Mouse (Mus musculus) adrenal gland, postnatal 4 days (tissue): ENCODE measurements around the gene Prph. TPM values are rescaled to one million over a fixed set of nuclear protein-coding genes. Genes with fewer than 3 reads are reported as not detected.
A peak's percentile ranks its signal among the peaks of the same experiment; 100 is the strongest.

ENCODE experiments used
- DNase-seq, 2 experiments: peaks; one replicate each; pipeline ENCODE4 v3.0.0; 2021 to 2022; ENCODE audit warnings: low spot score in 2 of 2, mixed read lengths in 2 of 2
- long read RNA-seq, 2 experiments: library from polyadenylated mRNA; stranded (forward); transcript quantifications; one replicate each; pipeline ENCODE4 v2.0.0; 2021
- total RNA-seq, 2 experiments: library from RNA; stranded (reverse); gene quantifications; 2 replicates each; pipeline ENCODE4 v1.2.3; 2021

Prph gene
- 10 to 100 TPM; 26.7 to 68.4 TPM for total RNA-seq
- long read RNA-seq, experiment 1, transcript Prph-201 (9 exons, 1,757 nt): major isoform, 12 of 26 reads
- long read RNA-seq, experiment 1, partial matches to known transcripts: 4 of 26 reads
- long read RNA-seq, experiment 1, other reads (novel, unspliced or antisense): 7 of 26 reads
- long read RNA-seq, experiment 2, transcript Prph-202 (8 exons, 1,863 nt): minor isoform, 11 of 135 reads
- long read RNA-seq, experiment 2, transcript Prph-201 (9 exons, 1,757 nt): major isoform, 88 of 135 reads
- long read RNA-seq, experiment 2, partial matches to known transcripts: 16 of 135 reads
- long read RNA-seq, experiment 2, other reads (novel, unspliced or antisense): 20 of 135 reads

GRCm38 (mm10) chr15:99055040-99055439 is at the start of gene Prph:
TSS of gene Prph (plus strand) at chr15:99055174.
- DNase-seq: no peak

- DNase-seq: no peak
Observed at GRCm38 (mm10) chr15:99008801-99009241, 46.2 kb upstream of the Prph start.

- no peak for DNase-seq
Observed at GRCm38 (mm10) chr15:99010896-99011295, 44.1 kb upstream of the Prph start.

GRCm38 (mm10) chr15:99011946-99012345 is 43.0 kb upstream of the Prph start:
- DNase-seq: no peak

DNA sequence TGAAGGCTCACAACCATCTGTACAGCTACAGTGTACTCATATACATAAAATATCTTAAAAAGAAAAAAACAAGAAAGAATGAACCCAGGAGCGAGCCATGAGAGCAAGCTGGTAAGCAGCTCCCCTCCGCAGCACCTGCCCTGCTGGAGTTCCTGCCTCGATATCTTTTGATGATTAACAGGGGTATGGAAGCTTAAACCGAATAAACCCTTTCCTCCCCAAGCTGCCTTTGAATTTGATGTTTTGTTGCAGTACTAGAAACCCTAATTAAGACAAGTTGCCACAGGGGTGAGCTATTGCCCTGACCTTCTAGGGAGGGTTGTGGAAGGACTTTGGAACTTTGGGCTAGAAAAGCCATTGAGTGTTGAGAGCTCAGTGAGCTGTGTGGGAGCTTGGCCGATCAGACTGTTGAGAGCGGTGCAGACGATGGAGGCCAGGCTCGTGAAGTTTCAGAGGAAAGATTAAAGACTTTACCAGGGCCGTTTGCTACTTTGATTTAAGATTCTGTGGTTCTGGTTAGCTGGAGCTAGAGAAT is 40.4 kb upstream of the Prph start:
- no peak for DNase-seq

DNA sequence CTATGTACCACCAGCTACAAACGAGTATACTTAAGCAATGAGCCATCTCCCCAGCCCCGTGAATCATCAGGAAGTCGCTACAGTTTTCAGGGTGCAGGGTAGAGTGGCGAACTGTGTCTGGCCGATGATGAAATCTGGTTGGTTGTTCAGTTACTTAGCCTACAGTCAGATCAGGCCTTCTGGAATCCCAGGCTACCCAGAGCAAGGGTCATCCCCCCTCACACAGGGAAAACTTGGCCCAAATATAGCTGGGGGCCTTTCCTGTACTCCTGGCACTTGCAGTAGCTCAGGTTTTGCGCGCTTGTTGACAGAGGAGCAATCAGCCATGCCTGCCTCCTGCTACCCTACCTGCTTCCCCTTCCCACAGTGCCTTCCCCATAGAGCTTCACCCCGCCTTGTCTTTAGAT is 37.6 kb upstream of the Prph start:
- DNase-seq: no peak

- DNase-seq: no peak
Observed at GRCm38 (mm10) chr15:99017986-99018385, 37.0 kb upstream of the Prph start.

- no peak for DNase-seq
Observed at GRCm38 (mm10) chr15:99018630-99019029, 36.3 kb upstream of the Prph start.

- DNase-seq: no peak
Observed at GRCm38 (mm10) chr15:99019436-99019835, 35.5 kb upstream of the Prph start.

- DNase-seq: no peak
Observed at GRCm38 (mm10) chr15:99020171-99020570, 34.8 kb upstream of the Prph start.

DNA sequence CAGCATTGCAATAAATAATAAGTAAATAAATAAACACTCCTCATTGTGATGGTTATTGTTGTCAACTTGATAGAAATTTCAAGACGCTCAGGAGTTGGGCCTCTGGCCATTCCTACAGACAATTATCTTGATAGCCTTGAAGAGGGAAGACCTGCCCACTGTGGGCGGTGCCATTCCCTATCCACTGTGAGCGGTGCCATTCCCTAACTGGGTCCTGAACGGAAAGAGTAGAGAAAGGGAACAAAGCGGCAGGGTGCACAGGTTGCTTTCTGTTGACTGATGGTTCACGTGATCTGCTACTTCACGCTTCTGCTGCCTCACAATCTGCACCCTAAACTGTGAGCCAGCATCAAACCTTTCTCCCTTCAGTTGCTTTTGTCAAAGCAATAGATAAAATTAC is 33.7 kb upstream of the Prph start:
- DNase-seq: no peak

DNA sequence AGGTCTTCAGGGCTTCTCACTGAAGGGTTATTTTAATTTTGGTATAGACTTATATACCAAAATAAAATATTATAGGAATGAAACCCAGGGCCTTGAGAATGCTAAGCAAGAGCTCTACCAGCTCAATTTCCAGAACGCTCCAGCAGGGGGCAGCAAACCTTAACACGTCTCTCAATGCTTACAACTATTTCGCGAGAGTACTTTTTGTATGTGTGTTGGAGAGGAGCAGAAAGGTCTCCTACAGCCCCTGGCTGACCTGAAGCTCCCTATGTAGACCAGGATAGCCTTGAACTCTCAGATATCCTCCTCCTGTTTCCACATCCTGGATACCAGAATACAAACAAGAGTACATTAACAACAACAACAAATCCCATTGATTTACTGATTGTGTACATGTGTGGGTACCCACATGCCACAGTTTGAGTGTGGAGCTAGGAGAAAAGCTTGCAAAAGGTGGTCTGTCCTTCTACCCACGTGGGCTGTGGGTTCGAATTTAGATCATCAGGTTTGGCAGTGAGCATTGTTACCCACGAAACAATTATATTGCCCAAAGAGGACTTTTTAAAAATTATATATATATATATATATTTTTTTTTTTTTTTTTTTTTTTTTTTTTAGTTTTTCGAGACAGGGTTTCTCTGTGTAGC is 30.2 kb upstream of the Prph start:
- peak; percentile 50 to 67 for DNase-seq

- DNase-seq: no peak
Observed at GRCm38 (mm10) chr15:99025414-99025813, 29.6 kb upstream of the Prph start.

DNA sequence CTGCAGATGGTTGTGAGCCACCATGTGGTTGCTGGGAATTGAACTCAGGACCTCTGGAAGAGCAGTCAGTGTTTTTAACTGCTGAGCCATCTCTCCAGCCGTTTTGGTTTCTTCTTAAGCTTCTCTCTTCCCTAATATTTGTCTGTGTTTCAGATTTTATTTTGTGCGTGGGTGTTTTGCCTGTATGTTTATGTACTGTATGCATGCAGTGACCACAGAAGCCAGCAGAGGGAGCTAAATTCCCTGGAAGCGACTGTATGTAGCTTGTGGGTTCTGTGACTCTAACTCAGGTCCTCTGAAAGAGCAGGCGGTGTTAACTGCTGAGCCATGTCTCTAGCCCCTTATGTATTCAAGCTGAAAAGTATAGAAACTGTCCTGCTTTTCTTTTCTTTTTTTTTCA is 28.7 kb upstream of the Prph start:
- DNase-seq: no peak

GRCm38 (mm10) chr15:99027116-99027515 is 27.9 kb upstream of the Prph start:
- DNase-seq: no peak

GRCm38 (mm10) chr15:99028874-99029458 is 26.0 kb upstream of the Prph start:
- DNase-seq: no peak

DNA sequence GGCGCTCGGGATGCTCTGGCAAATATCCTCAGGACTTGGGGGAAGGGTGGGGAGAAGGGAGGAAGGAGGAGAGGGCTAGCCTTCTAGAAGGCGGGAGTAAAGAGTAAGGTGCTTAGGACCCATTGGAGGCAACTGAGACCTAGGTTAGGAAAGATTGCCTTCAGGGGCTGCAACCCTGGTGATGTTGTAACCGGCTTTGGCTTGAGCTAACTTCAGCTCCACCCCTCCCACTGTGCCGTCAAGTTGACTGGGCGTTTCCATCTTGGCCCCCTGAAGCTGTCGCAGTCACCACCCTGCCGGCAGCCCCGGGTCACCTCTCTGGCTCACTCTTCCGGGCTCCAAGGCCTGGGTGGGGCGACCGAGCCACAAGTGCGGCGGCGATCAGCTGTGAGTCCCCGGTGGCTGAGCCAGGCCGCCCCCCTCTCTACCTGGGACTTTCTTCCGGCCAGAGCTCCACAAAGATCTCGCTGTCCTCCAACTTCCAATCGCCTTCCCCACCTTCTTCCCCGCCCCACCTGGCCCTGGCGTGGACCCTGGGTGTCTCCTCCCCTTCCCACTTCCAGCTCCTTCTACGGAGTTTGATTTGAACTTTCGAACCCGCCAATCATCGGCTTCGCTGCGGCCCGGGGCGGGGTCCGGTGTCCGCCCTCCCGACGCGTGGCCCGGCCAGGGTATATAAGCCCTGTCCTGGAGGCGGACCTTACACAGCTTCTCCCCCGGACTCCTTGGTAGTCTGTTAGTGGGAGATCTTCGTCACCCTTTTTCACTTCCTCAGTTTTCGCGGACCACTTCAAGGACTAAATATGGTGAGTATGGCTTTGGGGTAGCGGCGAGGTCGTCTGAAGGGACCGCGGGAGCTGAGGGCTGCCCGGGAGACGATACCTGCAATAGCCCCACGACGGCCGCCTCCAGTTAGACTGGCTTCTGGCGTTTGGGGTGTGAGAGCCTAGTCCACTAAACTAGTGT is 25.1 kb upstream of the Prph start, which contains the start of gene Tuba1c:
TSS of gene Tuba1c (plus strand) at position 273 of the 966 bp plus-strand sequence.
- DNase-seq: peak; percentile 86 to 92

- peak in 1 of 2 experiments; percentile 37 for DNase-seq
Observed at GRCm38 (mm10) chr15:99030585-99031387, 24.2 kb upstream of the Prph start.

- no peak for DNase-seq
Observed at GRCm38 (mm10) chr15:99031388-99031675, 23.6 kb upstream of the Prph start.
